Mouse (Mus musculus) duodenum, adult 2 months (tissue): Measurements from ENCODE around the gene Cnot11. TPM values are rescaled to one million over a fixed set of nuclear protein-coding genes. Genes with fewer than 3 reads are reported as not detected.

Source experiments
- polyA plus RNA-seq: library from polyadenylated mRNA; depleted of rRNA; stranded (reverse); fragments of >200 nt; gene quantifications from 2 replicates; pipeline ENCODE4 v1.2.3, GENCODE M21; 2012; ENCODE audit warnings: low replicate concordance; rRNA removed

Cnot11 gene
- polyA plus RNA-seq: 19.3 and 29.8 TPM in 2 replicates

DNA sequence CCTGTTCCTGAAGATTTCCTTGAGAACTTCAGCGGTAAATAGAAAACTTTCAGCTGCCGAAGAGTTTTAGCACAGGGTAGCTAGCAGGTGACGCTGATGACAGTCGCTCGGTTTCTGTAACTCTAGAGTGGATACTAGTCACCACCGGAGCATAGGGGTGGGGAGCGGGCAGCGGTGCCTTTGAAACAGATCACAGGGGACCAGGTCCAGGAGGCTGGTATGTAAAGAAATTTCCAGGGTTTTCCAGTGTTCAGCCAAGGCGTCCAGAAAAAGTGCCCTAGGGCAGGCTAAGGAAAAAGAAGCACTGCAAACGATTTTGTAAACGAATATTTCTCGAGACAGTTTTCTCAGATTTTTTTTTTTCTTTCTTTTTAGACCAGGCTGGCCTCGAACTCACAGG is at the start of gene Cnot11:
Gene Cnot11, plus strand, starts transcription at position 162 of the 400 bp plus-strand sequence.

GRCm38 (mm10) chr1:39577253-39577705 is 42.5 kb downstream of the Cnot11 start, which contains the start of gene Rnf149:
Gene Rnf149 (minus strand): TSS chr1:39577405.

Other genes with a start within 250 kb of the Cnot11 start
- 21.4 and 29.6 TPM in 2 replicates for gene Rpl31, start 167.2 kb upstream of the Cnot11 start, polyA plus RNA-seq
- 5.8 and 8.8 TPM in 2 replicates for gene Tbc1d8, start 56.2 kb upstream of the Cnot11 start, polyA plus RNA-seq
- gene Rnf149, start 42.4 kb downstream of the Cnot11 start, polyA plus RNA-seq: 16.3 and 17.6 TPM in 2 replicates
- 0.08 and 0.13 TPM in 2 replicates for gene Creg2, start 116.5 kb downstream of the Cnot11 start, polyA plus RNA-seq
- gene Rfx8, start 186.0 kb downstream of the Cnot11 start, polyA plus RNA-seq: 0.06 TPM in 1 of 2 replicates, not detected in the other